Mouse (Mus musculus): Measurements from ENCODE around the gene Apex2.

The Apex2 gene

DNA sequence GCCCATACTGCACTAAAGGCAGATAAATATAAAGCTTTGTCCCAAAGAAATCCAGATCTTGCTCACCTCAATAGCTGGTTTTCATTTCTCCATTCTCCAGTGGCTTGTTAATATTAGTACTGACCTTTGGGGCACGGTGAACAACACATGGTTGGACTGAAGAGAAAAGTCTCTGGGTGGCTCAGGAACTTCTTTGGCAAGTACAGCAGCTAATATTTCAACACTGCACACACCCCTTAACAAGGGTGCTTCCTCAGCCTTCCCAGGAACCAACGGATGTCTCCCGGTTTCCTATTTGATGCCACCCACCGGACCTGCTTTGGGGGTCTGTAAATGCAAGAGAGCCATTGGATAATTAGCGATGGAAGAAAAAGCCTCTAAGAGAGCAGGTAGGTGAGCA is at the start of gene Apex2:
TSS of gene Apex2 (minus strand) at position 173 of the 400 bp plus-strand sequence.
- DNase-seq (ENCODE audit: low read depth), result no peak

DNA sequence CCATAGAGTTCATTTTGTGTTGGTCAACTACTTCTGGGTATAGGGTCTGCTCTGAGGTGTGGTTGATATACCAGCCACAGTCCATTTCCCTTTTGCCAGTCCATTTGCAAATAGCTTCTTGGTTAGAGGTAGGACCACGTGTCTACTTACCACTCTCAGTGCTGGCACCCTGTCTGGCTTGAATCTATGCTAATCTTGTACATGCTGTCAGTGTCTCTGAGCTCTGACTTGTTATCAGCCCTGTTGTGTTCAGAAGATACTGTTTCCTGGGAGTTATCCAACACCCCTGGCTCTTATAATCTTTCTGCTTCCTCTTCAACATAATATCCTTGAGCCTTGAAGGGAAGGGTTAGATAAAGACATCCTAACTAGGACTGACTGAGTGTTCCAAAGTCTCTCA is 46.8 kb upstream of the Apex2 start:
- no peak for DNase-seq (ENCODE audit: low read depth)

DNA sequence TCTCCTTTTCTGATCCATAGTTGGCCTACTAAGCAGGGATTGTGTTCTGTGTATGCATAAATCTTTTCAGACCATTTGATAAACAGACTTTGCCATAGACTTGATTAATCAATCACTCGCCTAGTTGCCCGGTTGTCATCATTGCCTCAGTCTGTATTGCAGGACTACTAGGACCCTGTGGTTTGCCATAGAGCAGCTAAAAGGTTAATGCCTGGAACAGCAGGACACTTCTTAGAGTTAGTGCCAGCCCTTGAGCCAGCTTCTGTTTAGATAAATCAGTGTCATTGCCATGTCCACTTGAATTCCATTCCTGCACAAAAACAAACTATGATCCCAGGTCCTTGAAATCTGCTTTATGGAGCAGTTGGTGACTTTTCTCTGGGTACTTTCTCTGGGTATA is 9.2 kb upstream of the Apex2 start:
- DNase-seq (ENCODE audit: low read depth), result no peak

DNA sequence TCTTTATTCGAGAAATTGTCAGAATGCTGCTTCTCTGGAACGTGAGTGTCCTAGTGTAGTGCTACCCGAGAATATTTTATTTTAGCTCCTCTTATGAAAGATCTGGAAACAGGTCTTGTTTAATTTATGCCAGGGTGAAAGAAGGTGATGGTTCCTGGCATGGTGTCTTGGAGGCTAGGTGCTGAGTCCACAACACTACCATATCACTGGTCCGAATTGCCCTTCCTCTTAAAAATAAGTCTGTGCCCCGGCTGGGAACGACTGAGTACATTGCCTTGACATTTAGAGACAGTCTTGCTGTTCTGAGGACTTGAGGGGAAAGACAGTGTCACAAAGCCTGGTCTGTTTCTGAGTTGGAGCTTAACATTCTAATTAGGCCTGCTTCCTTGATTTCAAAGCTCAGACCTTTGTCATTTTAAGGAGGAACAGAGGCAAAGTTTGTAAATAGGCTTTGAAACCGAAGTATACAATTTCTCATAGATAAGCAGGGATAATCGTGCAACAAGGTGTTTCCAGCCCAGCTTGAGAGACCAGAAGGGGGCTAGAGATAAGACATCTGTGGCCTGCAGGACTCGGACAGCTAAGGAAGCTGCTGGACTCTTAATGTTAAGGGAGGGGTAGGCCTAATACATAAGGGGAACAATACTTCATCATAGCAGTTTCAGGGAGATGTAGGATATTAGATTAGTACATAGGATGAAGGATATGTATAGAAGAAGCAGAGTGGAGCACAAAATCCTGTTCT is 5.5 kb upstream of the Apex2 start:
- no peak for DNase-seq (ENCODE audit: low read depth)

DNA sequence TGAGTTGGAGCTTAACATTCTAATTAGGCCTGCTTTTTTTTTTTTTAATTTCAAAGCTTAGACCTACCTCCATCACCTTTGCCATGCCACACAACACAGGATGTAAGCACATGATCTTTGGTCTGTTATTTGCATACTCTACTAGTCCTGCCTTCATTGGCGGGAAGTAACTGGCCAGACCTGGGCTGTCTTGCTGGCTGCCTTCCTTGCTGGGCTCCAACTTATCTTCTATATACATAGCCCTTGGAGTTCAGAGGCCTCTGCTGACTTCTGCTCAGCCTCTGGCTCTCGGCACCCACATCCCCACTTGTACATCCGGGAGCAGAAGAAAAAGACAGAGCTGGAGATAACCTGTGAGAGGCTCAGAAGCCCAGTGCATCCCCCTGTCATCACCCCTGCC is 4.5 kb upstream of the Apex2 start:
- no peak for DNase-seq (ENCODE audit: low read depth)

DNA sequence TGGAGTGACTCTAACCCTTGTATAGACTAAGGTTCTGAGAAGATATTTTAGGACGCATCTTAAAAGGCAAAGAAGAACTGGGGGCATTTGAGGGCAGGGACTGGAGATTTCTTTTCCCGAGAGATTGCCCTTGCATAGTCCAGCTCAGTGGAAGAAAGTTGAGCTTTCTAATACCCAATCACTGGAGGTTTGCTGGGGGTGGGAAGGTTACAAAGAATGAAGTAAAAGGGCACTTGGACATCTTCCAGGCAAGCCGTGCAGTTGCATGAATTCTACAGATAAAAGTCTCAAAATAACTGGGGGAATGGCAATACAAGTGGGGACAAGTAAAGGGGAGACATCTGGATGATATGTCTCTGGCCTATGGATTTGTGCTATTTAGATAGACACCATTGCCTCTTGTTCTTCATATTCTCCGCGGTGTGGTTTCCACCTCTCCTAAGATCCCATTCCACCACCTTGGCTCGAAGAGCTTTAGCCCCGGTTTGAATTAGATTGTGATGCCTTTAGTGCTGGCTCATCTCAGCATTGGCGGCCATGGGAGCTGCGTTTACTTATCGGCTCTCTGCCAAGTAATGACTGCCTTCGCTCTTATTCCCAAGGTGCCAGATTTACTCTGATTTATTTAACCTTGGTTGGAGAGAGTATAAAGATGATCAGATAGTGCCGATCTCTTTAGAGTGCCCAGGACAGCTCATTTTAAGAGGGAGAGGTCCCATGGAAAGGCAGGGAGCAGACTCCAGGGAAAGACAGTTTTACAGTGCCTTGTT is 3.8 kb upstream of the Apex2 start:
- DNase-seq (ENCODE audit: low read depth), result no peak

DNA sequence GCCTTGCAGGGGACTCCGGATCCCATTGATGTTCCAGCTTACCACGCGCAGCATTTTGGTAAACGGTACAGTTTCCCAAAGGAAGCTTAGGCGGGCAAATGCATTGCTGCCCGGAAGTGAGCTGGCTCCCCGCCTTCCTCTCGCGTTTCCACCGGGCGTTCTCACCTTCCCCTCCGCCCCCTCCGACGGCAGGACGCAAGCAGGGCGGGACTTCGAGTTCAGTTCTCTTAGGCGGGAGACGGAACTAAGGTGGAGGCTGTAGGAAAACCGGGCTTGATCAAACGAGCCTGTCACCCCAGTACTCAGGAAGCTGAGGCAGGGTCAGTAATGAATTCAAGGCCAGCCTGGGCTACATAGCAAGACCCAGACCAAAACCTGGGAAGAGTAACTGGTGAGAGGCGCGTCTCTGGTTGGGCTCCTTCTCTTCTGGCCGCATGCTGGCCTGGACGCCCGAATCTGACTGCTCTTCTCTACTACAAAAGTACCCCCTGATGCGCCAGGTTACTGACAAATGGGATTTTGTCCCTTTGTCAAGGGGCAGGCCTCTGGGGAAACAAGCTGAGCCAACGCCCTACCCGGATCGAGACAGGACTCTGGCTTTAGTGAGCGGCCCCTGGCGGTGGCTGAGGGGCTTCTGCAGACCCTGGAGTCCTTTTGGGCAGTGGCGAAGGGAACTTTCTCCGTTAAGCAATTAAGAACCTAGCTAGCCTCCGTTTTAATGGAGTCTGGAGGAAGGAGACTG is 1.5 kb downstream of the Apex2 start, which contains the start of gene Pfkfb1:
TSS of gene Pfkfb1 (plus strand) at position 207 of the 742 bp plus-strand sequence.
- peak; percentile 54 for DNase-seq (ENCODE audit: low read depth)

DNA sequence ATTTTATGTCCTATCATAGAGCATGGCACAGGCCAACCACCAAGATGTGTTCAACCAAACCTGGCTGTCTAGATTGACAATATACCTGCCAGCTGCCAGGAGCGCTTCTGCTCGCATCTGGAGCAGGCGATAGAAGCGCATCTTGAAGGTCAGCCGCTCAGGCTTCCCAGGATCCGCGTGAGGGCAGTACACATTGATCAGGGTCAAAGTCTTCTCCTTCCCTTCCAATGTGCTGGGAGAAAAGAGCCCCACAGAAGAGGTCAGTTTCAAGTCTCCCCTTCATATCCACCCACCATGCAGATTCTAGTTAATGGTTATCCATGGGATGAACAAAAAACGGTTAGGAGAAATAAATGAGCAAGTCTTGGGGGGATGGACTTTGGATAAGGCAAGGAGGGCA is 4.6 kb downstream of the Apex2 start:
- DNase-seq (ENCODE audit: low read depth), result no peak

DNA sequence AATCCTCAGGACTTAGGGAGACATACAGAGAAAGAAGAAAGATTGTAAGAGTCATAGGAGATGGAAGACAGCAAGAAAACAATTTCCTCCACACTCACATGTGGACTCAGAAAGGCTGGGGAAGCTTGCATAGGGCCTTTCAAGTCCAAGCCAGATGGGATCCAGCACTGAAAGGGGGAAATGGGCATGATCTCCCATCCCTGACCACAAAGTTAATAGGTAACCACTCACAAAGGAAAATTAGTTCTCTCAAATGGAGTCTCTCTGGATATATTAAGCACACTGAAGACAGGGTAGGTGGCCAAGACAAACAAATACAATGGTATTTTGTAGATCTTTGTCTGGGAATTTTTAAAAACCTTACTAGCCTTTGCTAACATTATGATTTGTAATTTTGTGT is 7.7 kb downstream of the Apex2 start:
- no peak for DNase-seq (ENCODE audit: low read depth)

DNA sequence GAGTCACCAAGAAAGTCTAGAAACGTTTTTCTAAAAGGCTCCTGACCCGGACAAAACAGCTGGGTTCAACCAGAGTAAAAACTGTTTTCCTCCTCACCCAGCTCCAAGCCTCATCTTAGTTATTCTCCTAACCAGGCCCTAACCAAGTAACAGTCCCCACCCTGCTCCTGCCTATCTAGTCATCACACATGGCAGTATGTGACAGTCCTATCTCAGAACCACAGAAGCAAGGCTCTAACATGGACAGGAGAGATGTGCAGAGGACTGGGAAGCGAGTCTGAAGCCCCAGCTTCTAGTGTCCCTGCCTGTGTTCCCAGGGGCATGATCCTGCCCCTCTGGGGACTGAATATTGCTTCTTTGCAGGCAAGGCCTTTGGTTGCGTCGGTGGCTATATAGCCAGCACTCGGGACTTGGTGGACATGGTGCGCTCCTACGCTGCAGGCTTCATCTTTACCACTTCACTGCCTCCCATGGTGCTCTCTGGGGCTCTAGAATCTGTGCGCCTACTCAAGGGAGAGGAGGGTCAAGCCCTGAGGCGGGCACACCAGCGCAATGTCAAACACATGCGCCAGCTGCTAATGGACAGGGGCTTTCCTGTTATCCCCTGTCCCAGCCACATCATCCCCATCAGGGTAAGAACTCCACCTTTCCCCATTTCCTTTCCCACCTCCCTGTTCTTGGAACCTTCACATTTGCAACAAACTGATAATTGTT is 24.9 kb downstream of the Apex2 start:
- DNase-seq (ENCODE audit: low read depth), result peak; percentile 8

DNA sequence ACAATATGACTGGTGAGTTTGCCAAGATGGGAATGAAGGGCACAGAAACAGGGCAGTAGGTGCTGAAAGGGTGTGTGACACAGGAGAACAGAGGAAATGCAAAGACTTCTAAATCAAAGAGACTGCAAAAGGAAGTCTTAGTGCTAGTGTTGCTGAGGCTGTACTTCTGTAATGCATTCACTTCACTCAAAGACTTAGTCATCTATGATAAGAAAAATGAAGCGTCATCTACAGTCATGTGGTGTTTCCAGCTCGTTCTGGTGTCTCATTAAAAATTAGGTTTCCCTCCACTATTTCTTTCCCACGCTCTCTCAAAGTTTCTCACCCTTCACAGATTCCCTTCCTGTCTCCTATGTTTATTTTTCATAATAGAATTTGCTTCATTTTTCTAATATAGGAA is 35.6 kb downstream of the Apex2 start:
- DNase-seq (ENCODE audit: low read depth), result no peak

DNA sequence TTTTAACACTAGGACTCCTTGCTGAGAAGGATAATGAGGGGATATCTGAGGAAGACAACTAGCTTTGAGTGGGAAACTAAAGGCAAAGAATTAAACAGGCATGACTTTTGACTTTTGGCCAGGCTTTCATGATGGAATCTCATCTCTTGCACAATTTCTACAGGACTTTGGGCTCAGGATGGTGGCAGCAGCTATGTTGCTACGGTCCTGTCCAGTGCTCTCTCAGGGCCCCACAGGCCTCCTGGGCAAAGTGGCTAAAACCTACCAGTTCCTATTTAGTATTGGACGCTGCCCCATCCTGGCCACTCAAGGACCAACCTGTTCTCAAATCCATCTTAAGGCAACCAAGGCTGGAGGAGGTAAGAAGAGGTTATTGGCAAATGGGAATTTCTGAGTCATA is 37.7 kb downstream of the Apex2 start:
- DNase-seq (ENCODE audit: low read depth), result no peak

DNA sequence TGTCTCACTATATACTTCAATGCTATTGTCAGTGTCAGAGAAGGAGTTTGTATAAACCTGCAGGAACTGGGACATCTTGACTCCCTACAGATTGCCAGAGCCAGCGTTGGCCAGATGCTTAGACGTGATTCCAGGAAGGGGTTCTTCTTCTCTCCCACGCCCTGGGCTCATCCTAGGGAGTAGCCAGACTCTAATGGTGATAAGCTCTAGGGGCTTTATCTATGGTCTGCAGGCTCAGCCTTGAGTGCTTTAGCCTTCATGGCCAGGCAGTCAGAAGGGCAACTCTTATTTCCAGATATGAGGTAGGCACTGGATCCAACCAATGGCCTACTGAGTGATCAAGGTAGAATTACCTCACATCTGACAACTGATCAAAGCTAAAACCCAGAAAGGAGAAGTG is 40.0 kb downstream of the Apex2 start:
- DNase-seq (ENCODE audit: low read depth), result peak; percentile 30

DNA sequence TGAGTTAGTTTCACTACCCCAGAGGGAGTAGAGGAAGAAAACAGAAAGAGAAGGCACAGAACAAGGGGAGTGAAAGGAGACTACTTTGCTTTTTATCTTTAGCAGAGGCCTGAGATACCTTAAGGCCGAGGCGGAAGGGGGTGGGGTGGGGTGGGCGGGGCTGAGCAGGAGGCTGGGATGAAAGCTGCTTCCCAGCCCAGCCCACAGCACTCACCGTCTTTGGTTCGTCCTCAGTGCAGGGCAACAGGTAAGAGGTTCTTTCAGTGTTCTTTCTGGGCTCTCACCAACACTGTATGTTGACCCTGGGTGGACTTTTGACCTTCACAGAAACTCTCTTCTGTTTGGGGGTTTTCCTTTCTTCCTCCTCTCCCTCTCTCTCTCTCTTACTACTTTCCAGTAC is 42.4 kb downstream of the Apex2 start, which contains the start of gene Alas2:
TSS of gene Alas2 (plus strand) at position 137 of the 400 bp plus-strand sequence.
- no peak for DNase-seq (ENCODE audit: low read depth)

DNA sequence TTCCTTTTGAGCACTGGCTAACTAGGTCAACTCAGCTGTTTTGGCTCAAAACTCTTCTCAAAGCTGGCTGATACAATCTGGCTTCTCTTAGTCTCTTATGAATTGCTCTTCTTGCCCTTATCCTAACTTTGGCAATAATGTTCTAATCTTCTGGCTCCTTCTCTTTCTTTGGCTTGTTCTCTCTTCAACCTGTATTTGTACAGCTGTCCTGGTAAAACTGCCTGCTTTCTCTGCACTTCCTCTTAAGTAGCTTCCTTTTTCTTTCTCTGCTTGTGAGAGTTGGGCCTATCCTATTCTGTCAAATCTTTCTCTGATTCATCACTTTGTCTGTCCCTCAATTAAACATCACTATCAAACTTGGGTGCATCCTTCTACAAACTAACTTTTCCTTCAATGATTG is 48.0 kb downstream of the Apex2 start:
- no peak for DNase-seq (ENCODE audit: low read depth)

DNA sequence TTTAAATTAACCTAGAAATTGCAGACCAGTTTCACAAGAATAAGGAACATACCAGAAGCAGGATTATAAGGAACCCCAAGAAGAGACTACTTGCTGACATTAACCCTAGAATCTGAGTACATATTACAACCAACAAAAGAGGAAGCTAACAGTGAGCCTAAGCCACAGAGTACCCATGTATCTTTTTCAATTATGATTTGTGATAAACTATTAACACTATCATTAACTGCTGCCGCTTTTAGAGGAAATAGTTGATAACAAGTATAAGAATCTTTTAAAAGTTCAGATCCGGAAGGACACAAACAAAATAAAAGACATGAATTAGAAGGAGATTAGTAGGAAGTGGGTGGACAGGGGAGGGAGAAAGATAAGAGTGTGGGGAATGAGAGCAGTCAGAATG is 49.6 kb downstream of the Apex2 start:
- DNase-seq (ENCODE audit: low read depth), result no peak

DNA sequence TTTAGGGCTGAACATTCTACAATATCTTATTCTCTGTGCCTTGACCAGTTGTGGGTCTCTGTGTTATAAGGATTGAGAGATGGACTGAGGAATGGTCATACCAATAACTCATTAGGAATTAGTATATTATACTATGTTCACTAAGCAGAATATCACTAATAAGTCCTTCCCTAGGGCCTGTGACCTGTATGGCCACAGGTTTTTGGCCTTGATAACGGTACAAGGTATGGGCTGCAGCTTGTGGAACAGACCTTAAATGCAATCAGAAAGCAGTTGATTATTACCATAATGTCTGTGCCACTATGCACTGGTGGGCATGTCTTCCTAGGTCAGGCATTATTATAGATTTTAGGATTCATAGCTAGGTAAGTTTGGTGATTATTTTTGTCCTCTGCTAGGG is 73.2 kb downstream of the Apex2 start:
- no peak for DNase-seq (ENCODE audit: low read depth)

DNA sequence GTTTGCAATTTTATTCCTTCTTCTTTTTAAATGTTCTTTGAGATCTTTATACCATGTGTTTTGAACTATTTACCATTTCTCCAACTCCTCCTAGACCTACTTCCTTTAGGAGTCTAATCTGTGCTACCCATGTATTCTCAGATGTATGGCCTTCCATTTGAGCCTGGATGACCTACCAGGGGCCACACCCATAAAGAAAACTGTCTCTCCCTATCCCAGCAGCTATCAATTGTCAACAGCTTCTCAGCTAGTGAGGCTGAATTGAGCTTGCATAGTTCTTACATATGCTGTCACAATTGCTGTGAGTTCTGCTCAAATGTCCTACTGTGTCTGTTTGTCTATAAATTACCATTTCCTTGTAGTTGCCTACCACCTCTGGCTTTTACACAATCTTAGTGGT is 73.7 kb downstream of the Apex2 start:
- no peak for DNase-seq (ENCODE audit: low read depth)

DNA sequence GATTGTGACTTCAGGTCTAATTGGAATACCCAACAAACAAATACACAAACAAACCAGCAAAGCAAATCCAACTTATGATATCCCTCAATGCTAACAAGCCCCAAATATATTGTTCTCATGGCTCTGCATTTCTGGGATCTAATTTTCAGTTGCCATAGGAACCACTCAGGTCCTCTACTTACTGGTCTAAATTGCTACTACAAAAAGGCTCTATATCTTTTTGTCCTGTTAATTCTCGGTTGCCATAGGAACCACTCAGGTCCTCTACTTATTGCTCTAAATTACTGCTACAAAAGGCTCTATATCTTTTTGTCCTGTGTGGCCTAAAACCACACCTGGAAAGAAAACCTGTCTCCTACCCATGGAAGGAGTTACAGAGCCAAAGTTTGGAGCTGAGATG is 75.5 kb downstream of the Apex2 start:
- no peak for DNase-seq (ENCODE audit: low read depth)

DNA sequence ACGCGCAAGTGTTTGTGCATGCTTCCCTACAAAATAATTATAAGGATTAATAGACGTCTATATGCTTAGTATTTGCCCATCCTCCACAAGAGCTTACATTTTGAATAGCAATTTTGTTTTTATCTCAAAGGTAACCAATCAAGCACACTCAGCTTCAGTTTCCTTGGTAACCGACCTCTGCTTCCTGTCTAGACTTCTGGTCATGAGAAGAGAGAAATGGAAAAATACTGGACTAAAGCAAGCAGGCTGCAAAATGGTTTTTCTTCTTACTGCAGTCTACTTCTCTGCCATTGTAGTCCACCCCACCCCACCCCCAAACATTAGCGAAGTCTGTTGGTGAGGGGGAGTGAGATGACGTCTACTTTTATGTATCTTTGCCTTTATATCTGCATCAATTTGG is 78.4 kb downstream of the Apex2 start:
- DNase-seq (ENCODE audit: low read depth), result no peak

DNA sequence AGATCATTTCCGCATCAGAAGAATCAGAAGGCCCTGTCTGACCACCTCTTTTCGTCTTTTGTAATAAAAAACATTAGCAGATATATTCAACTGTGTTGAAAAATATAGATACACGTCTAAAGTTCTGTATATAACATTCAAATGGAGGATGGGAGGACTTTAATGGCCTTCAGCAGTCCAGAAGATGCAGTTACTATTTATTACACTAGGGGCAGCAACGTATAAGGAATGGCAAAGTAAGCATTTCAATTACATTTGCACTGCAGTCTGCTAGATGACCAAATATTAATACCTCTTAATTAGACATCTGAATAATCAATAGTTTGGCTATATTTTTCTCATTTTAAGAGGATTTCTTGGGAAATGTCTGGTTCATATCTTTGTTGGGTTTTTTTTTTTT is 79.0 kb downstream of the Apex2 start:
- DNase-seq (ENCODE audit: low read depth), result peak; percentile 41

DNA sequence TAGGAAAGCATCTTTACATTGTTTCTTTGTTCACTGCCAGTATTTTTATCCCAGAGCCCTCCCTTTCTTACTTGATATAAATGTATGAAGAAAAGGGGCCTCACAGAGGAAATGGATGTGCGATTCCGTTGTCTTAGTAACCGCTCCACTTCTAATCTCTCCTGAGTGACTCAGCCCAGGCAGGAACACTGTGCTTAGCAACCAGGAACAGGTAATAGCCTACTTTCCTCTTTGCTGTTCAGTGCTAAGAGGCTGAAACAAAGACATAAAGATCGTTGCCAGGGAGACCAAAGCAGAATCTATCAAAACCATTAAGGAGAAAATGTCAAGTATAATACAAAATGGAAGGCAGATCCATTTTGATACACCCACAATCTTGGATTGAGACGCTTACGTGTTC is 81.0 kb downstream of the Apex2 start:
- DNase-seq (ENCODE audit: low read depth), result no peak

All from c-Kit-positive CD71-negative TER-119-negative erythroid progenitor cells, embryonic 14.5 days (primary cell).